Mouse (Mus musculus) T-cell, adult 2 months (primary cell): ENCODE data around the gene Gm10840.
"Not testable (repeated sequence)": the region's sequence is repeated elsewhere in the genome, so short reads cannot be mapped to it uniquely, and the experiment has no call there.

Experiments used
- DNase-seq: peaks from one replicate; pipeline ENCODE4 v3.0.0; 2022; ENCODE audit warnings: low spot score

Gene Gm10840

GRCm38 (mm10) chr11:106160841-106161721, at the start of gene Gm10840, which contains the start of gene Limd2:
Gene Gm10840 (plus strand): TSS chr11:106160850.
Gene Limd2 (minus strand): TSS chr11:106160860.
- peak; percentile 72 for DNase-seq

DNA sequence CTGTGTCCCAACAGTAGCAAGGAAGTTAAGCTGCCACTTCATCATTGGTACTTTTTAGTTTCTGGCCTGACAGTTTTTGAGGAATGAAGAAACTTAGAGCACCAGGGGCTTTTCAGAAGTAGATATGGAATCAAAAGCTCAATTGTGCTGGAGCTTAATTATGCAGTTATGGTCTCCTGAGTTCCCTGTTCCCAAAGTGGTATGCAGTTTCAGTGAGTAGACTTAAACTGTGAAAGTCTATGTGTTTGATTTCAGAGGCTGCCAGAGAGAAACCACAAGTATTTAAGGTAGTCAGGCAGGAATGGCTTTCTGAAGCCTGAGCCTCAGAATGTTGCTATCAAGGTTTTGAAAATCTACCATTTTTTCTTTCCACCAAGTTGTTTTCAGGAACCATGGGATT, 49.0 kb upstream of the Gm10840 start:
- DNase-seq, result no peak

DNA sequence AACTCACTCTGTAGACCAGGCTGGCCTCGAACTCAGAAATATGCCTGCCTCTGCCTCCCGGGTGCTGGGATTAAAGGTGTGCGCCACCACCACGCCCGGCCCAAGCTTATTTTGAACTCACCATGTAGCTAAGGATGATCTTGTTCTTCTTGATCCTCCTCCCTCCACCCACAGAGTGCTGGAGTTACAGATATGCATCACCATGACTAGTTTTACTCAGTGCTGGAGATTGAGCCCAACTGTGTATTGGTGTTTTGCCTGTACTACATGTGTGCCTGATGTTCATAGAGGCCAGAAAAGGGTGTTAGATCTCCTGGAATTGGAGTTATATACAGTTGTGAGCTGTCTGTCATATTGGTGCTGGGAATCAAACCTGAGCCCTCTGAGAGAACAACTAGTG, 38.4 kb upstream of the Gm10840 start:
- peak; percentile 11 for DNase-seq

GRCm38 (mm10) chr11:106122736-106123135, 37.9 kb upstream of the Gm10840 start:
- peak; percentile 60 for DNase-seq

DNA sequence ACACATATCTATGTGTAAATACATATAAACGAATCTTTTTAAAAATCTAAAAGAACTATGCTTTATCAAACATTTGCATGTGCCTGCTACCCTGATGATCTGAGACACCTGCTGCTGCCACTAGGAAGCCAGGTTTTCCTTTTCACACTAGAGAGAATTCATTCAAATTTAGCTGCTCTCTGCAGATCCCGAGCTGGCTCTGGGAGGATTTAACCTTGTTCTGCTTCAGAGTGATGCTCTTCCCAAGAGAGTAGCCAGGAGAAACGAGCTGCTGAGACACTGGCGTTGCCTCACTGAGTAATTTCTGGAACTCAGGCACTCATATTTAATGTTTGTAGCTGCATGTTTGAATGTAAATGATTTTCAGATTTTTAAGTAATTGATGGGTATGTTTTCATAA, 35.9 kb upstream of the Gm10840 start:
- DNase-seq, result no peak

GRCm38 (mm10) chr11:106125827-106126226, 34.8 kb upstream of the Gm10840 start:
- peak; percentile 26 for DNase-seq

- DNase-seq, result not testable (repeated sequence)
Measured at GRCm38 (mm10) chr11:106126727-106127373, 33.8 kb upstream of the Gm10840 start.

- no peak for DNase-seq
Measured at GRCm38 (mm10) chr11:106129477-106129876, 31.2 kb upstream of the Gm10840 start.

DNA sequence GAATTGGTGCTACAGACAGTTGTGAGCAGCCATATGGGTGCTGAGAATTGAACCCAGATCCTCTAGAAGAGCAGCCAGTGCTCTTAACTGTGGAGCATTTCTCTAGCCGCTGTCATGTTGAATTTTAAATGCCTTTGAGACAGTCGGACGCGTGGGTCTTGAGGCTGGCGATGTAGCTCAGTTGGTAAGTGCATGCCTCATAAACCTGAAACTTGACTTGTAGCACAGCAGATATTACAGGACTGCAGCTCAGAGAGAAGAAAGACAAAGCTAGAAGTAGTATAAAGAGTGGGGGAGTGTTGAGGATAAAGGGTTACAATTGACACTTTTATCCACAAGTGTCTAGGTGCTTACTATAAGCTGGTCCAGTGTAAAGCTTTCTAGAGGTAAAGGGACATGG, 28.1 kb upstream of the Gm10840 start:
- DNase-seq, result no peak

DNA sequence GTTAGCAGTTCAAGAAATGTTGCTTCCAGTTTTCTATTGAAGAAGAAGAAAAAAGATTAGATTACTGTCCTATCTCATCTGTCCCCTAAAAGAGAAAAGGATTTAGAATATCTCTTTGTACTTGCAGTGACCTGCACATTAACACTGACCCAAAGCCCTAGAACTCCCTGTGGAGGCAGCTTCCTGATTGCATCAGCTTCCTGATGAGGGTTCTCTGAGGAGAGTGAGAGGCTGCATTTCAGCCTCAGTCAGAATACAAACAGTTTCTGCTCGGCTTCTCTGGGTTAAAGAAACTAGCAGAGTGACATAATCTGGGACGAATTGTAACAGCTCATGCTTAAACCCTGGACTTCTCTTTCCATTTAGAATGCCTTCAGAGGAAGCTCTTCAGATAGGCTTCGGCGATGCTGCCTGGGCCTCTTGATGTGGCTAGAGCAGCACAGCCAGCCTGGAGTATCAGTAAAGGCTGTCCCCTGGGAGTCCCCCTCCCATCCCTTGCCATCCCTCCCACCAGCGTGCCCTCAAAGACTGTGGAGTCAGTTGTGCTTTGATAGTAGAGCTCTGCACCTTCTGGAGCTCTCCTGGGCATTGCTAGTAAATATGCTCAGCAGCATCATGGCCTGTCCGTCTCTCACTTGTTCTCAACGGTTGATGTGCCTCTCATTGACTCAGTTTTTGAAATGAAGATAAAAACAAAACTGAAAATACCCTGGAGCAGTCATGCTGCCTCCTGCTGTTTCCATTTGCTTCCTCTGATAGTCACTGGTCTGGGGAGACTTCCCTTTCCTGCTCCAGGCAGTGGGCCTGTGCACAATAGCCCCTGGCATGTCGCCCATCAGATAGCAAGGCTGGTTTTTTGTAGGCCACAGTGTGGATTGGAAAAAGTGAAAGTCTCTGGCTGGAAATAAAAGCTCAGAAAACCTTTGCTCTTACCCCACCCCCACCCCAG, 25.8 kb upstream of the Gm10840 start:
- peak; percentile 15 for DNase-seq

GRCm38 (mm10) chr11:106151219-106151618, 9.4 kb upstream of the Gm10840 start:
- DNase-seq, result no peak

- DNase-seq, result peak; percentile 12
Measured at GRCm38 (mm10) chr11:106152132-106152531, 8.5 kb upstream of the Gm10840 start.

DNA sequence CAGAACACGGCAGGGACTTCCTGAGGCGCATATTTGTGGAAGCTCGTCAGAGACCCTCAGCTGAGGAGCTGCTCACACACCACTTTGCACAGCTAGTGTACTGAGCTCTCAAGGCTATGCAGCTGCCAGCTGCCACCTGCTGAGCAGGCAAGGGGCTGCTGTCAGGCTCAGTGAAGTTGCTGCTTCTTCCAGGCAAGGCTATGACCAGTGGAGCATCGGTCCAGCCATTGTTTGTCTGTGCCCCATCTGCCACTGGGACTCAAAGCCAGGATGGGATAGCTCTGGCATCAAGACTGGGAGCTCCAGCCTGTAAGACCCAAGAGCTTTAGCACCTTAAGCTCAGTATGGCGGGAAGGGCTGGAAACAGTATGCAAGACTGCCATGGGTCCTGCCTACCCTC, 6.6 kb upstream of the Gm10840 start:
- no peak for DNase-seq

- DNase-seq, result no peak
Measured at GRCm38 (mm10) chr11:106154770-106155169, 5.9 kb upstream of the Gm10840 start.

DNA sequence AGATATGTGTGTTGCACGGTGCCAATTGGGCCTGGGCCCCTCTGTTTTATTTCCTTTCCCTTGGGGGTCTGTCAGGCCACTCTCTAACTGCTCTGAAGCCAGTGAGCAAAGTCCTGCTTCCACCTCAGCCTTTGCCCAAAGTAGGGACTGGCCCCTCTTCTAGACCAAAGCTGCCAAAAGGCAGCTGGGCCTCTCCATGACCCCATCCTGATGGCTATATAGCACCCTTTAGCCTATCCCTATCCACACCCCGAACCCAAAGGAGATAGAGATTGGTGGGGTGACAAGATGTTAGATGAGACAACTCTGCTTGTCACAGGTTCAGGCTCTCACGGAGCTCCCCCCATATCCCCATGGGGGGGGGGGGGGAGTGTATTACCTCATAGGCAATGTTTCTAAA, 4.9 kb upstream of the Gm10840 start:
- DNase-seq, result no peak

- no peak for DNase-seq
Measured at GRCm38 (mm10) chr11:106156257-106156656, 4.4 kb upstream of the Gm10840 start.

DNA sequence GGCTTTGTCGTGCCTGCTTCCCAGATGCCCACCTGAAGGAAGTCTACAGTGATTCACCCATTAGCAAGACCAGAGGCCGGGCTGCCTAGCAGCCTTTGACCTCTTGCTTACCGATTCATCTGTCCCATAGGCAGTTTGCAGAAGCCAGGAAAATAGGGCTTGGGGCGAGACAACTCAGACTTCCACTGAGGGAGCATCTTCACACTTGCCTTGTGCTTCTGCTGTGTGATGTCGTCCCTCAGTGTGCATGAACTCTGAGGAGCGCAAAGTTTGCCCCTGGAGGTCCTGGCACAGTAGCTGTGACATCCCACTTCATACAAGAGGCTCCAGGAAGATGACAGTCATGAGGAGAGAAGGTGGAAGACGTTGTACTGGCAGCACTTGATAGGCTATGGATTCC, 3.5 kb upstream of the Gm10840 start:
- DNase-seq, result no peak

DNA sequence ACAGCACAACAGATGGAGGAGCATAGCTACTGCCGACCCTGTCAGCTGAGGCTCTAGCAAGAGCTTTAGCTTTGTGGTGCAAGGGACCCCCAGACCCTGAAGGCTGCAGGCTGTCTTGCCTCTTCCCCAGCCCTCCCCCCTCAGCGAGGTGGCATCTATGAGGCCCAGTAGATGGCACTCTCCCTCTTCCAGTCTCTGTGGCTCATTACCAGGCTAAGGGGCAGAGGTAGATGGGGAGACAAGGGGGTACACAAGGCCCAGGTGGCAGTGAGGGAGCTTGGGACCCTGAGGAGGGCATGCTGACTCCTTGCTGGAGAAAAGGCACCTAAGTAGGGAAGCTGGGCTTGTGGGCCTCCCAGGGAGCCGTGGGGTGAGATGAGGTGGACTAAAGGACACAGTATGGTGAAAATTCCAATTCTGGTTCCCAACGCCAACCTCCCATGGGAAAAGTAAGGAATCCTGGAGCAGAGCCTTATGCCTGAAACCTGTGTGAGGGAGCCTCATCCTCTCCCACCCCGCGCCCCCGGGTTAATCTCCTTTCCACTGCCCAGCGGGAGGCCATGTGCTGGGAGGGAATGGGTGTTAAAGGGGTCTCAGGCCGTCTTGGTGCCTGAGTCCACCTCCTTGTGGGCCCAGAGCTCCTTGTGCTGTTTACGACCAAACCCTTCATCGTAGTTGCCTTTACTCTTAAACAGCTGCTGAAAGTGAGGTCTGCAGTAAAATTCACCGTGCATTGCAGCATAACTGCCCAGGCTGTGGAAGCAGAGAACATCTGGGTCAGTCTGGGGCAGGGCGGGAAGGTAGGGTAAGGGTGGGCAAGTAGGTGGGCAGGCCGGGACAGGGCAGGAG, 2.3 kb upstream of the Gm10840 start:
- peak; percentile 76 for DNase-seq

GRCm38 (mm10) chr11:106158930-106159215, 1.8 kb upstream of the Gm10840 start:
- no peak for DNase-seq

DNA sequence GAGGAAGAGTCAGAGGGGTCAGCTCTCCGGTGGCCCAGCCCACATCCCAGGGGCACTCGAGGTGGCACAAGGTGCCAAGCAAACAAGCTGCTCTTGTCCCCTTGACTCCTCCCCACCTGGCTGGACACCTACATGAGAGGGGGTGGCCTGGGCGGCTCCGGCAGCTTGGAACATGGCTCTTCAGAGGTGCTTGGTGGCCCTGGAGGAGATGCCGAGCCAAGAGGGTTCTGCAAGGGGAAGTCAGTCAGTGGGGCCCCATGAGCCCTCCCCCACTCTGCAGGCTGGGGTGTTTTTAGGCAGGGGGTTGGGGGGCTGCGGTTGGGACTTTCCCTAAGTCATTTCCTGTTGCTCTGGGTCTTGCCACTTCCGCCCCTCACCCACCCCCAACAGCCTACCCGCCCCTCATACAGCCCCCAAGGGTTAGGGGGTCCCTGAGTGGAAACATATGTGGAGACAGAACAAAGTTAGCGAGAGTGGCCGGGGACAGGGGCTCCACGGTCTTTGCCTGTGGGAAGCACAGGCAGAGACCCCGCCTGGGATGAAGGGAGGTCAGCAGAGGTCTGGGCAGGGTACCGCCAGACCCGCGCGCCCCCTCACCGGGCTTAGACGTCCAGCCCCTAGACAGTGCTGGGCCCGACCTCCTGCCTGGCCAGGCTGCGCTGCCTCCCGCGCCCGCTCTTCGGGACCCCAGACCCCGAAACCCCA, 1.3 kb upstream of the Gm10840 start:
- peak; percentile 96 for DNase-seq
